Mouse (Mus musculus) CD4-positive, CD25-positive, alpha-beta regulatory T cell, adult 2 months (primary cell): ENCODE results near the gene Tmem240.
"Not testable (repeated sequence)": the region's sequence is repeated elsewhere in the genome, so short reads cannot be mapped to it uniquely, and the experiment has no call there.

Source experiments
- DNase-seq: peaks from one replicate; pipeline ENCODE4 v3.0.0-alpha.2; 2012; ENCODE audit warnings: low read depth, low spot score

Gene Tmem240

DNA sequence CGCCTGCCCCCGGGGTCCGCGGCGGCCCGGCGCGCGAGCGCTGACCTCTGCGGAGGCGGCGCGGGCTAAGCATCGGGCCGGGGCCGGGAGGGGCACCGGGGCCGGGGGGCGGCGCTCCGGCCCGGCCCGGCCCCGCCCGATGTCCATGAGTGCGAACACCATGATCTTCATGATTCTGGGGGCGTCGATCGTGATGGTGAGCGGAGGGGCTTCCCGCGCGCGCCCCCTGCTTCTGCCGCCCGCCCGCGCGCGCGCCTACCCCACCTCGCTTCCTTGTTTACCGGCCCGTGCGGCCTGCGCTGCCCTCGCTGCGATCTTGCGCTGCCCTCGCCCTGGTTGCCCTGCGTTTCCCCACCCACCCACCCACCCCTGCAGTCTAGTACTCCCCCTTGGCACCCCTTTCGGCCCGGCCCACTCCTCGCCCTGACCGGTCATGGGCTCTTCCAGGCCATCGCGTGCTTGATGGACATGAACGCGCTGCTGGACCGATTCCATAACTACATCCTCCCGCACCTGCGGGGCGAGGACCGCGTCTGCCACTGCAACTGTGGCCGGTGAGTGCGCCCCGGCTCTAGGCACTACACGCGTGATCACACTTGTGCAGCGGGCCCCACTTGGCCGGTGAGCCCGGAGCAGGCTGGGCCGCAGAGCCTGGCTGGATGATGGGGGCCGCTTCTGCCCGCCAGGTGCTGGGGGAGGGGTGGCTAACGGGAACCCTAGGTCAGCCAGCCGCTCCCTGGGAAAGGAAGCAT, 527 bp downstream of the Tmem240 start:
- DNase-seq, result peak; percentile 60

DNA sequence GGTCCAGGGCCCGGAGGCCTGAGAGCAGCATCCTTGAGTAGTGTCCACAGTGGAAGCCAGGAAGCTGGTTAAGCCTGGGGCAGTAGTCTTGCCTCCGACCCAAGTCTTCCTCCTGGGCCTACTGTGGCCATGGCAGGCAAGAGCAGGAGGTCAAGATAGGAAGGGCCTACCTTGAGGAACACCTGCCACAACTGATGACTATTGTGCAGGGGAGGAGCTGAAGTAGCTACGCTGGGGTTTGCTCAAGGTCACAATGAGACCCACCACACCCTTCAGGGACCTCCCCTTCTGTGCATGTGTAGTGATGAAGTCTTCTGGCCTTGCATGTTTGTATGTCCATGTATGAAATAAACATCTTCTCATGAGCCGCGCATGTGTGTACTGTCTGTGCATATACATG, 1.2 kb downstream of the Tmem240 start:
- DNase-seq, result peak; percentile 12

DNA sequence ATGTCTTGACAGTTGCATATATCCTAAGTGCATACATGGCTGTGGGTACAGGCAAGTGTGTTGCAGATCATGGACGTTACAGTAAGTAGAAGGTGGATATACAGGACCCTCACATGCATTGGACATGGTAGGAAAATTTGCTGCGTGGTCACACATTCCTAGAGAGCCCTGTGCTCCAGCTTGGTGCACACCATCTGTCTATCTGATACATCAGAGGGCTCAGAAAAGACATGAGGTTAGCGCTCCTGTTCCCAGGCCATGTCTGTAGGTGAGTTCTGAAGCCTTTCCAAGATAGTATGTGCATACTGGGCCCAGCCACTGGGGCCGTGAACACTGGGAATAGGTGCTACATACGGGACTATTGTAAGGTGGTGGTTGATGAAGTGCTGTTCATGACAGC, 1.8 kb downstream of the Tmem240 start:
- DNase-seq, result no peak

DNA sequence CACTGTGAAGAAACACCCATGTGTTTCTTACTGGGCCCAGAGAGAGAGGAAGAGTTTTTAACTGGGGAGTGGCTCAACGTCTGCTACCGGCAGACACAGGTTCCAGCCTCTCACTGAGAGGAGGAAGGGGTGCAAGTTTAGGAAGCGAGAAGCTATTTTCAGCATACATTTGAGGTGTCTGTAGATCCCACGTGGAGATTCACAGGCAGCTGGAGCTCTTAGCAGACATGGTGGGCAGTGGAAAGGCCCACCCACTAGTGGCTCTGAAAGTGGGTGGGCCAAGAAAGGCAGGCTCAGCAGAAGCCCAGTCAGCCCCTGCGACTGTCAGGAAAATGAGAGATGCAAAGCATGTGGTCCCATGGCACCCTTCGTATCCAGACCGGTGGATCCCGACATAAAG, 3.7 kb downstream of the Tmem240 start:
- no peak for DNase-seq

DNA sequence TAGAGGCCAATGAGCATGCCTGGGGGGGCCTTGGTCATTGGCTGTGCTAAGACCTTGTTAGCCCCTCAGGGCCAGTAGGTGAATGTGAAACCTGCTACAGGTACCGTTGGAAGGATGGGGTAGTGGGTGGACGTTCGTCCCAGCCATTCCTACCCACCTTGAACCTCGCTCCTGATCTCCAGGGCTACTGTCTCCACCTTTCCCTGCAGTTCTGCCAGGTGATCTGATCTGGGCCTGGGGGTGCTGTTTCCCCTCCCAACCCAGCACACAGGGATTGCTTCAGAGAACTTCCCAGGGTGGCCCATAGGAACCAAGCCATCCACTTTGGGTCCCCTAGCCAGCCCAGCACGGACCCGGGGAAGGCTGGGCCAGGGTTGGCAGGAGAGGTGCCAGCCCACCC, 4.6 kb downstream of the Tmem240 start:
- DNase-seq, result no peak

DNA sequence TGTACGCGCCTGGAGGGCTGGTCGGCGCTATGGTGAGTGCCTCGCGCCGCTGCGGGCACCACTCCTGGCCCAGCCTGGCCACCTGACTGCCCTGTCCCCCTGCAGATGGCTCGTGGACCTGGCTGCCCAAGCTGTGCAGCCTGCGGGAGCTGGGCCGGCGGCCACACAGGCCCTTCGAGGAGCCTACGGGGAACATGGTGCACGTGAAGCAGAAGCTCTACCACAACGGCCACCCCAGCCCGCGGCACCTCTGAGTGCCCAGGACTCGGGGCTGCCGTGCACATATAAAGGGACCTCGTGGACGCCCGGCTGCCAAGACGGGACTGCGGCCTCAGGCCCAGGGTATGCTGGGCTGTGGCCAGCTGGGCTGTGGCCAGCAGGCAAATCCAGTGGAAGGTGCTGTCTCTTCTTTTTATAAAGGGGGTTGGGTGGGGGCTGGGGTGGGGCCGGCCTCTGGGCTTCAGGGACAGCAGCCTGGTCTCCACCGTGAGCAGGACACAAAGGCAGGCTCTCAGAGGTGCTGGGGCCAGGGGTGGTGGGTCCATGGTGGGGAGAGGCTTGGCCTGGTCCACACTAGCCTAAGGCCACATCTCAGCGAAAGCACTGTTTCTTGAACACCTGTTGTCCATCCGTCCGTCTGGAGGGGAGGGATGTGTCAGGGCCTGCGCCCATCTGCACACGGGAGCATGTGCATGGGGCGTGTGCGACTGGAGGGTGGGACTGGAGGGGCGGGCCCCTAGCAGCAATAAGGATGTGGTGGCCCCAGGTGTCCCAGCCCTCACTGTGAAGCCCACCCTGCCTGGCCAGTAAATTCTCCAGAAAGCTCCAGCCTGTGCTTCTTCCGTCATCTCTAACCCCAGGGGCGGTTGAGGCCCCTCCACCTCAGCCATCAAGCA, 5.4 kb downstream of the Tmem240 start:
- no peak for DNase-seq

DNA sequence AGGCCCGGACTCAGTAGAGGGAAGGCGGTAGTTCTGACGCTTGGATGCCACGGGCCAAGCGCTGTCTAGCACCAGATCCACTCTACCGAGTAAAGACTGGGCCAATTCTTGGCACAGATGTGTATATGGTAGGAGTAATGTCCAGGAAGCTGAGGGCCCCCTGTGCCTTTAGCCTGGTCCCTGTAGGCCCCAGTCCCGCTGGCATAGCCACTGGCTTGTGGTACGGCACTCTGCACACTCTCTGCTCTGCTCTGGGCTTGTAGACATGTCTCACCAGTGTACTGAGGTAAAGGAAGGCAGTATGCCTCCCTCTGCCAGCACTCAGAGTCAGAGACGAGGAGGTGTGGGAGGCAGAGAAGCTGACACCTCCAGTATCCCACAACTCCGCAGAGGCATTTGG, 6.1 kb downstream of the Tmem240 start:
- DNase-seq, result not testable (repeated sequence)

DNA sequence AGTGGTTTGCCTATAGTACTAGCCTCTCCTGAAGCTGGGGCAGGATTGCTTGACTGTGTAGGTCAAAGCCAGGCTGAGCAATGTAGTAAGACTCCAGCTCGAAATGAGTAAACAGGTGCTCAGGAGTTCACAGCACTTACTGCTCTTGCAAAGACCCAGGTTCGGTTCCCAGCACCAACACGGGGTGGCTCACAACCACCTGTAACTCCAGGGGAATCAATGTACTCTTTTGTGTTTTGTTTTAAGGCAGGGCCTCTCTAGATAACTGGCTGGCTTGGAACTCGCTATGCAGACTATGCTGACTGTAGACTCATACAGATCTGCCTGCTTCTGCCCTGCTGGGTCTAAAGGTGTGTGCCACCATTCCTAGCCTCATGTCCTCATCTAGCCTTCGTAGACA, 8.1 kb downstream of the Tmem240 start:
- no peak for DNase-seq

DNA sequence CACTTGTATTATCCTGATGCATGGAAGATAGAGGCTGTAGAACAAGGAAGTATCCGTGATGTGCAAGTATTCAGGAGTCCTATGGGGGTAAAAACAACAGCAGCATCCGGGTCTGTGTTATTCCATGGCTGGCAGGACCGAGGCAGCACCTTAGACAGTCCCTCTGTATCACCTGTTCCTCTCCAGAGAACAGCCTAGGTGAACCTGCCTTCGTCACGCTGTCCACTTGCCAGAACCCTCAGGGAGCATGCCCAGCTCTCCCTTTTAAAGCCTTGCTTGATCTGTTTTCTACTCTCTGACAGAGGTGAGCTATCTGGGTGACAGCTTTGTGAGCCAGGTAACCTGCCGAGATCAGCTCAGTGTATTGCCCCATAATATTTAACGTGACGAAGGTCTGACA, 9.9 kb downstream of the Tmem240 start:
- DNase-seq, result no peak

DNA sequence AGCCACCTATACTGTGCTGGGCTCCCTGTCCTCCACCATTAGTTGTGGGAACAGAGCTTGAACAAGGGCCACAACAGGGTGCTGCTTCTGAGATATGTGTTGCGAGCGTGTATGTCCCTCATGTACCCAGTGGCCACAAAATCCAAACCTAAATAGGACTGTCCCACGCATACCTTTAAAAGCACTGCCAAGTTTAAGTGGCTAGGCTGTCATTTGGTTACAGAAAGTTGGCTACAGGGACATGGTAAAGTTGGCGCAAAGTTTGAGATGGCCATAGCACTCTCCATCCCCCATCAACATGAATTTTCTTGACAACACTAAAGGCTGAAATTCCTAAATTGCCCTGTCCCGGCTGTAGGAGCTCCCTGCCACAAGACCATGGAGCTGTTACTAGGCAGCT, 10.5 kb downstream of the Tmem240 start:
- no peak for DNase-seq

DNA sequence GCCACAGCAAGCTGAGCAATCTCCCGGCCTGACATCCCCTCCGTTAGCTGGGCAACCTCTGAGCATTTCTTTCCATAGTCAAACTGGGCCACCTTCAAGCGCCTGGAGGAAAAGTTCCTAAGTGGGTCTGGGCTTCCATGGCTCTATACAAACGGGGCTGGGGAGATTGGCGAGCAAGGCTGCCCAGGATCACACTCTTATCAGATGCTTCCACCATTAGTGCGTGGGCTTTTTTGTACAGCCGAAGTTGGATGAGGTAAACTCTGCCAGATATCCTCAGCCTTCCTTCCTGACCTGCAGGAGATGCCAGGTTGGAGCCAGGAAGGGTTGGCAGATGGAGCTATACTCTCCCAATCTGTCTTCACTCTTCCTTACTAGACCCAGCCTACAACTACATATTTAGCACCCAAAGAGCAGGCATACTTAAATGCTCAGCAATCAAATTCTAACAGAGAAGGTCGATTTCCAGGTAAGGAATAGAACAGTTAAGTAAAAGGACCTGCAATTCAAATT, 11.5 kb downstream of the Tmem240 start:
- DNase-seq, result no peak

DNA sequence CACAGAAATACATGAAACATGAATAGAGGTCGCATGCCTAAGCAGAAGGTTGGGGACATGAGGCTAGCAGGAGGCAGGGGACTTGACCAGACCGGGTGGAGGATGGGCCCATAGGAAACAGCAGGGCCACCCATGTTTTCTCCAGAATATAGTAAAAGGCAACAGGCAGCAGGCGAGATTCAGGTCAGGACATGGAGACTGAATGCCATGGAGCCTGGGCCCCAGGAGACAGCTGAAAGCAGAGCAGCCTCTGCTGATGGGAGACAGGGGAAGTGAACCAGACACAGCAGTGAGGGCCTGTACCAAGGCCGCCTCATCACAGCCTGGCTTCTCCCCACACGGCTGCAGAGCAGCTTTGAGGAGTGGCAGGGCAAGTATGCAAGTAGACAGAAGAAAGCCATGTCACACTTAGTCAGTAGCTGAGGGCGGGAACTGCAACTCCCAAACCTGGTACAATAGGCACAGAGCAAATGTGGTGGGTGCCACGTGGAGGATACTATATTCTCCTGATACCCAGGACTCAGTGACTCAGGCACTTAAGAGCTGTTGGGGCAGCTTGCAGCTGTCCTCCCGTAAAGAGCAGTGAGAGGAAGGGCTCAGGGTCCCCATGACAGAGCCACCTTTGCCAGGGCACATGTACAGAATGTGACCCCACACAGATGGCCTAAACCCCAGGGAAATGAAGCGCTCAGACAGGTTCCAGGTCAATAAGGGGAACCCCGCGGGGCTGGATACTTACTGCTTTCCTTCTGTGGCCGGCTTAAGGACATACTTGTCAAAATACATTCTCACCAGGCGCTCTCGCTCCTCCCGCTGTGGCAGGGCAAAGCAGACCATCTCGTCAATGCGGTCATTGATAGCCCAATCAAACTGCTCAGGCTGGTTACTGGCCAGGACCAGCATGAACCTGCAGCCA, 12.2 kb downstream of the Tmem240 start:
- DNase-seq, result no peak

DNA sequence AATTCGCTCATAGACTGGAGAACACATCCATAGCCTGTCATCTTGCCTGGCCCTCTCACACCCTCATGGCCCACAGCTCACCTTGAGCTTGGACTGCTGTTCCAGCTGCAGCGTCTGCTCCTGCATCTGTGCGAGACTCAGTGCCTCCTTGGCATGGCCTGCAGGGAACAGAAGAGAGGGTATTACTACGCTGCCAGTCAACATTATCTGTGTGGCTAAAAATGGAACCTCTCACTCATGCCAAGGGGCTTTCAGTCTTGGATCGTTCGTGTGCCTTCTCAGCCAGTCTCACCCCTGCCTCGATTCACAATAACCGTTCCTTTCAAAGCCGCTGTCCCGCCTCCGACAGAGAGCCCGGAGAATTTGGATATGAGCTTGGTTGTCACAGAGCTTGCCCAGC, 22.4 kb downstream of the Tmem240 start:
- no peak for DNase-seq

DNA sequence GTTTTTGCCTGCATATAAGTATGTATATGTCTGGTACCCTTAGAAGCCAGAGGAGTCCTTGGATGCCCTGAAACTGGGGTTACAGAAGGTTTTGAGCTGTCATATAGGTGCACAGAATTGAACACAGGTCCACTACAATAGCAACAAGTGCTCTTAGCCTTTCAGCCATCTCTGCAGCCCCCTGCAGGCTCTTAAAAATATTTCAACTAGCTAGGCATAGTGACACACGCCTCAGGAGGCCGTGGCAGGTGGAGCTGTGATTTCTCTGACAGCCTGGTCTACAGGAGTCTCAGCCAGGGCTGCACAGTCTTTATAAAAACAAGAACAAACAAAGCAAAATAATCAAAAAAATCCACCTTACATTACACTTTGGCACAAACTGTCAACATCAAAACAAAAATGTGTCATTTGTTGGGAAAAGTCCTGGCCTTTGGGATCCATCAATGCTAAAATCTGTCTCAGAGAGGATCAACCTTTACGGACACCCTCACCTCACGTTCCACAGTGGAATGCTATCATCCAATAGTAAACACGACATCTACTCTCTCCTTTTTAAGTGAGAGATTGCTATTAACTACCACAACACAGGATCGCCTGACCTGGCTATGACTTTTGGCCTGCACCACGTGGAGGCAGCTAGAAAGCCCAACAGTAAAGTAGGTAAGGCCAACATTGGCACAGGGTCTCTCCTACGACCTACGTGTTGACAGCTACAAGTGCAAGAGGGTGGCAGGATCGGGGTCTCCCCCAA, 25.4 kb downstream of the Tmem240 start:
- peak; percentile 74 for DNase-seq

DNA sequence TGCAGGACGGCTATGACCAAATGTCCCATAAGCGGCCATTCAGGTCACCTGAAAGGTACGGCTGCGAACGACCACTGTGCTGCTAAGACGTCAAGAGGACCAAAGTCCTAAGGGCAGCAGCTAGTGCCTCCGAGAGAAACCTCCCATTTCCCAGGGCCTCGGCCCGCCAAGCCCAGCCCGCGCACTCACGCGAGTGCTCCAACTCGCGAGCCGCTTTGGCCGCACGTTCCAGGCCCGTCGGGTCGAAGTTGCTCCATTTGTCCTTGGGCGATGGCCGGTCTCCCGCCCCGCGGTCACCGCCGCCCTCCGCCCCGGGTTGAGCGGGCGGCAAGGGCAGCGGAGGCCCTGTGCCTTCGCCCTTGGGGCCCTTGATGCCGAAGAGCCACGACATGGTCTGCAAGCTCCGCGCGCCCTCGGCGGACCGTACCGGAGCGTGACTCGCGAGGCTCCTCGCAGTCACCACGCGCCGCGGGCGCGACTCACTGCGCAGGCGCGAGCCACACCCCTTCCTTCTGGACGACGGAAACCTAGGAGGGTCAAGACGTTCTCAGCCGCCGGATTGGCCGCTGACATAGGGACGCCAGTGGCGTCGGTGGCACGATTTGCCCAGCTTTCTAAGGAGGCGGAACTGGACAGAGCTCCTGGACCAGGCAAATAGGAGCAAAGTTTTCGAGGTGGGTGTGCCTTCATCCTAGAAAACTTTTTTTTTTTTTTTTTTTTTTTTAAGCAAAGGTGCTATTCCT, 26.2 kb downstream of the Tmem240 start, which contains the start of gene Atad3a:
TSS of gene Atad3a (minus strand) at position 481 of the 743 bp plus-strand sequence.
- DNase-seq, result peak; percentile 96

DNA sequence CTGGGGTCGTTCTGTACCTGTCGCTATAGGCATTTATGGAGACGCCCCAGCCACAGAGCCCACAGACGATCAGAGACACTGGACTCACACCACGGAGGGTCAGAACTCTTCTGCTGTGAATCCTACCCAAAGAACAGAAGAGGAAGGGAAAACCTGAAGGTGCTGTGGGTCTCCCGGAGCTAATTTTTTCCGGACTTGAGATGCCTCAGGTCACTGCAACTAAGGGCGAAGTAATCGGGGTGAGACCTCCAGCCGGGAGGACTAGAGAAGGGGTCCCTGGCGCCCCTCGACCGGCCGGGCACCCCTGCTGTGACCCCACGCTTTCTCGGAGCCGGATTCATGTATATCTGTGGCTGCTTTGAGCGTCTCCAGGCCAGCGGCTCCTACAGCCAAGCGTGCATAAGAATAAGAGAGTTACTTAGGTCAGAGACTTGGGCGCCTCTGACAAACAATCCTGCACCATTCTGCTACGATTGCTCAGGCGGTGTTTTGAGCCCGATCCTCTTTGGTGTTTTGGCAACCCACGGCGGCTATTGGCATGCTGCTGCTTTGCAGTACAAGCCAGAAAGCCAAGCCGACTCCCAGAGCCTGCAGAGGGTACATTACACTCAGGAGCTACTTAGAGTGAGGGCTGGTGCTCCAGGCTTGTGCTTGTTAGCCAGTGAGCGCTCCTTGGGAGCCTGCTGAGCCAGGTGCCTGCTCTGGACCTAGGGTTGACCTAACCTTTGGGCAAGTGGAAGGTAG, 26.9 kb downstream of the Tmem240 start:
- peak; percentile 33 for DNase-seq

DNA sequence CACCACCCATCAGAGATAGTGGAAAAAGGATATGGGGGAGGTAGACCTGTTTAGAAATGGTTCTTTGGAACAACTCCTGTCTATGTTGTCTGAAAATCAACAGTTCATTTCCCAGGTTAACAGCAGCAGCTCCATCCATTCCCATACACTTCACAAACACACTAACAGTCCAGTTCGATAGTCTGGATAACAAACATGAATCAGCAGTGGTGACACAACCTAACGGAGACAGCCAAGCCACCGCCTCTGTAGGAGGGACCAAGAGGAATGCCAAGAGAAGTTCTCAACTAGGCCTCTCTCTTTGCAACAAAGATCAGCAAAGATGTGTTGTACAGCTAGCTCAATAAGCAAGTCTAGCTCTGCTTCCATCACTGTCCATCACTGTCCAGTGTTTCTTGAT, 27.8 kb downstream of the Tmem240 start:
- no peak for DNase-seq

DNA sequence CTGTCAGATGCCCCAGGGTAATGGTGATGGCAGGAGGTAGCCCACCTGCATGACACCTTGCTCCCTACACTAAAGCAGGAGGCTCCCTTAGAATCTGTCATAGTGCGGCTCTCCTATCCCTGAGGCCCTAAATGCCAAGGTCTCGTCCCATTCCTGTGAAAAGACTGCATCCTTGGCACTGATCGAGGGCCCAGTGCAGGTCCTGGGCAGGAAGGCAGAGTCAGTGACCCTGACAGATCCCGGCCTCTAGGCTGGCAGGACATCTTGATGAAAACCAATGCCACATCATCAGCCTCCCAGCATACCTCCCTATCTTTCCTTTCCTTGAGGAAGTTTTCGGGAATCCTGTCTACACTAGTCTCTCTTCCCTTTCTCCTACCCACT, 34.9 kb downstream of the Tmem240 start:
- DNase-seq, result no peak

DNA sequence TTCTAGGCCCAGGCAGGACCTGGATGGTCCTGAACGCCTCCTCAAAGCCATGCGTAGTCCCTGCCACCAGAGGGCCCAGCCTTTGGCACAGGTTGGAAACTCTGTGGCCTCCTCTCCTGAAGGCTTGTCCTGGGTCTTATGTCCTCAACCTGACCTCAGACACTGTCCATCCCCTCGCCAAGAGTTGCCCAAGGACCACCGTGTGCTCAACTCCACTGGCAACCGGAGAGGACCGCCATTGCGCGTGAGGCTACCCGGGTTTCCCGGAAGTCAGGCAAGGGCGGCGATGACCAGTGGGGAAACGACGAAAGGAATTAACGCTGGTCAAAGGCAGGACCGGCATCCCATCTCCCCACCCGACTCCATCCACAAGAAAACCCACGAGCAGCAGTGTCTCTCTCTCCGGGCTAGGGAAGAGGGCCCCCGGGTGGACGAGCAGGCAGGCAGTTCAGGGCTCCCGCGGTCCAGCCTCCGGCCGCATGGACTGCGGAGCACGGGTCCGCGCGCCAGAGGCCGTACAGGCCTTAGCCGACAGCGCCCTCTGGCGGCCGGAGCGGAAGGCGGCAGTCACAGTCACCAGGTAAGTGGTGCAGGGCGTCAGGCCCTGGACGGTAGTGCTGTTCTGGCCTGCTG, 35.4 kb downstream of the Tmem240 start:
- DNase-seq, result peak; percentile 88
